Mouse (Mus musculus) spleen, adult 18-20 months (tissue): ENCODE data around the gene Trim8.
A peak's percentile ranks its signal among the peaks of the same experiment; 100 is the strongest.

Experiments used
- DNase-seq, 2 experiments: peaks; one replicate each; pipeline ENCODE4 v3.0.0; 2022; ENCODE audit warnings: mixed read lengths in 2 of 2

Trim8 gene

GRCm38 (mm10) chr19:46506372-46506717 is 4.8 kb downstream of the Trim8 start:
- DNase-seq, result no peak

DNA sequence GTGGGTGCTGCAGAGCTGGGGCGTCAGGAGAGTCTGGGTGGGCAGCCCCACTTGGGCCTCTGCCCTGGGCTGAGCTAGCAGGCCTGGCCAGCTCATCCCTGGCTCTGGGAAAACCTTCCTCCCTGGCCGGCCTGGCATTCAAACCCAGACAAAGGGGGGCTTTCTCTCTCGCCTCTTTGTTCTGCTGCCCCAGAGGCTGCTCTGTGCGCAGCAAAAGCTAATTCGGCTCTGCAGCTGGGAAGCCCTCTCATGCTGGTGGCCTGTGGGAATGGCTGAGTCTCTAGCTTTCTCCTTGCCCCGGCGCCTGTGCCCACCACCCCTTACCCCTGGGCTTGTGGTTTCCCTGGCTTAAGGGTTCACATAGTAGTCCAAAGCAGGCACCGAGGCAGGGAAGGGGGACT is 5.7 kb downstream of the Trim8 start:
- DNase-seq, result peak in 1 of 2 experiments; percentile 5

DNA sequence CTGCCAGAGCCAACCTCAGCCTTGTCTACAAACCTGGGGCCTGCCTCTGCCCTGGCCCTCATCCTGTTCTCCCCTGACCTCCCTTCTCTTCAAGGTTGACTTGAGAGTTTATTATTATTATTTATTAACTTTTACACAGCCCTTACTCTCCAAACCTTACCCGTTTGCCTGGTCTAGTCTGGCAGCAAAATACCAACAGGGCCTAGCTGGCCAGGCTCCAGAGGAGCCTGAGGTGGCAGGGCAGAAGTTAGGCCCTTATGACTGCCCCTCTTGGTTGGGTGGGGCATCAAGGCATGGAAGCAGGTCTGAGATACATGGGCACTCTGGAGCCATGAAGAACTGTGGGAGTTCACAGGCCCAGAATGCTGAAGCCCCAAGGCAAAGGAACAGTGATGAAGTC is 6.3 kb downstream of the Trim8 start:
- no peak for DNase-seq

- DNase-seq, result peak in 1 of 2 experiments; percentile 5
Measured at GRCm38 (mm10) chr19:46508738-46509137, 7.2 kb downstream of the Trim8 start.

DNA sequence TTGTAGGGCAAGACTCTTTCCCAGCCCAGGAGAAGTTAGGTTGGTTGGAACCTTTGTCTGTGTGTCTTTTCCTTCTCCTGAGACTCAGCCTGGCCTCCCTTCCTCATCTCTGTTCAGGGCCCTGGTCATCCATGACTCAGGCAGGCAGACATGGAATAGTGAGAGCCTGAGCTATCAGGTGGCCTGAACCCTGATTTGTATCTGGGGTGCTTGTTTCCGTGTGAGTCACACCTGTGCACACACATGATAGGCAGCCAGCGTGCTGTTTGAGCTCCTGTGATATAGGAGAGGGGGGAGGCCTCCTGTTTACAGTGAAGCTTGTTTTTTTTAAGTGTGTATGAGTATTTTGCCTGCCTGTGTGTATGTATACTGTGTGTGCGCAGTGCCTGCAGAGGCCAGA is 7.7 kb downstream of the Trim8 start:
- no peak for DNase-seq

GRCm38 (mm10) chr19:46509736-46510135 is 8.2 kb downstream of the Trim8 start:
- no peak for DNase-seq

DNA sequence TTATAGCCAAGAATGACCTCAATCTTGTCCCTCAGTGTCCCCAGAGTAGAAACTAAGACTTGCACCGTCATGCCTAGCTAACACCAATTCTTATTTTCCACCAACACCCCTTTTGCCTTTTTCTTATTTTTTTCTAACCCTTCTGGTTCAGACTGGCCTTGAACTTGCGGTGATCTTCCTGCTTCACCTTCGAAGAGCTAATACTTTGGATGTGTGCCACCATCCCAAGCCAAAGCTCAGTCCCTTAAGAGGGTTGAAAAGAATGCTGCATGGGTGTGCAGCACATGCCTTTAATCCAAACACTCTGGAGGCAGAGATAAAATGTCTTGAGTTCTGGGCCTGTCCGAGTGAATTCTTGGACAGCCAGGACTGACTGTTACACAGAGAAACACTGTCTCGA is 8.9 kb downstream of the Trim8 start:
- no peak for DNase-seq

GRCm38 (mm10) chr19:46510824-46511223 is 9.3 kb downstream of the Trim8 start:
- DNase-seq, result no peak

- no peak for DNase-seq
Measured at GRCm38 (mm10) chr19:46511263-46511662, 9.8 kb downstream of the Trim8 start.

DNA sequence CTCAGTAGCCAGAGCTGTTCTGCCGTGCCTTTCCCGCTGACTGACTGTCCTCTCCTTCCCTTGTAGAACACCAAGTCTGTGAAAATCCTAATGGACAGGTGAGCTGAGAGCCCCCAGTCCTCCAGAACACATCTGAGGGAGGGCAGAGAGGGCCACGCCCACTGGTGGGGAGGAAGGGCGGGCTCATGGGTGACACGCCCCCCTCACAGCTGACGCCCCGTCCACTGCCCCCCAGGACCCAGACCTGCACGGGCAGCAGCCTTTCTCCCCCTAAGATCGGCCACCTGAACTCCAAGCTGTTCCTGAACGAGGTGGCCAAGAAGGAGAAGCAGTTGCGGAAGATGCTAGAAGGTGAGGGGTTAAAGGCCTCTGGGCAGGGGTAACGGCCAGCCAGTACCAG is 12.9 kb downstream of the Trim8 start:
- DNase-seq, result no peak

DNA sequence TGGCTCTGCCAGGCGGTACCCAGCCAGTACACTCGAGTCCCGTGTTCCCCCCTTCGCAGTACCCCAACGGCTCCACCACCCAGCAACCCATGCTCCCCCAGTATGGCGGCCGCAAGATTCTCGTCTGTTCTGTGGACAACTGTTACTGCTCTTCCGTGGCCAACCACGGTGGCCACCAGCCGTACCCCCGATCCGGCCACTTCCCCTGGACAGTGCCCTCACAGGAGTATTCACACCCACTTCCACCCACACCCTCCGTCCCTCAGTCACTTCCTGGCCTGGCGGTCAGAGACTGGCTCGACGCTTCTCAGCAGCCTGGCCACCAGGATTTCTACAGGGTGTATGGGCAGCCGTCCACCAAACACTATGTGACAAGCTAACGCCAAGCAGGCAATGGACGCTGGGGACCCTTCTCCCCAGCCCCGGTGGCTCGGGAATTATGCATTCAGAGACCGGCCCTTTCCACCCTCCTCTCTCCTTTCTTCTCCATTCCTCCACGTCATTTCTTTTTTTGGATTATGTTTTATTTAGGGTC is 13.9 kb downstream of the Trim8 start:
- DNase-seq, result no peak

DNA sequence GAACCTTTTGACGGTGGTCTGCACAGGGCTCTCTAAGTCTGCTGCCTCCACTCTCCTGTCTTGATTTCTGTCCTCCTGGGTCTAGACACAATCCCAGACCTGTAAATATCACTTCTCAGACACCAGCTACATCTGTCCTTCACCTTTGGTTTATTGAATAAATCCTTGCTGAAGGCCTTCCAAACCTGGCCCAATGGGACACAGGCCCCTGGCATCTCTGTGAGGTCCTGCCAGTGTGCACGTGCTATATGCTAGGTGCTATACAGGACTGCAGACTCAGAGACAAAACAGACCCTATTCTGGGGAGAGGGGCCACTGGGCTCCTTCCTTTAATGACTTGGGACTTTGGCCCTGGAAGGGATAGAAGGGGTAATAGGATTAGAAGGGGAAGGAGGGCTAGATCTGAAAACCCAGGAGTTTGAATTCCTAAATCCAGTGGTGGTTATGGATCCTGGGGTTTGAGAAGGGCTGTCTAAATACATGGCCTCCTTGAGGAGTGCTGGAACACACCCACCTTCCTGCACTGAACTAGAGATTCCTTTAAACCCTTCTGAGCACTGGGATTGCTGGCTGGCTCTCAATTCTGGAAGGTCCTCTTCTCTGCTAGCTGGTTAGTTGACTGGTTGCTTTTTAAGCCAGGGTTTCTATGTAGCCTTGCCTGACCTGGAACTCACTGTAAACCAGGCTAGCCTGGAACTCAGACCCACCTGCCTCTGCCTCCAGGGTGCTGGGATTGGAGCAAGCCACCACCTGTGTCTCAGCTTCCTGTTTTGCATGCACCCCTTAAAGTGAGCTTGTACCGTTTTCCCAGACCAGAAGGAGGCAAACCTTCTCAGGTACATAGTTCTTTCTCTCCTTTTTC is 15.4 kb downstream of the Trim8 start:
- DNase-seq, result no peak

GRCm38 (mm10) chr19:46517529-46518351 is 16.2 kb downstream of the Trim8 start:
- DNase-seq, result no peak

GRCm38 (mm10) chr19:46518352-46518787 is 16.9 kb downstream of the Trim8 start:
- peak in 1 of 2 experiments; percentile 41 for DNase-seq

- DNase-seq, result no peak
Measured at GRCm38 (mm10) chr19:46518828-46519621, 17.5 kb downstream of the Trim8 start.

GRCm38 (mm10) chr19:46521698-46522097 is 20.2 kb downstream of the Trim8 start:
- no peak for DNase-seq

DNA sequence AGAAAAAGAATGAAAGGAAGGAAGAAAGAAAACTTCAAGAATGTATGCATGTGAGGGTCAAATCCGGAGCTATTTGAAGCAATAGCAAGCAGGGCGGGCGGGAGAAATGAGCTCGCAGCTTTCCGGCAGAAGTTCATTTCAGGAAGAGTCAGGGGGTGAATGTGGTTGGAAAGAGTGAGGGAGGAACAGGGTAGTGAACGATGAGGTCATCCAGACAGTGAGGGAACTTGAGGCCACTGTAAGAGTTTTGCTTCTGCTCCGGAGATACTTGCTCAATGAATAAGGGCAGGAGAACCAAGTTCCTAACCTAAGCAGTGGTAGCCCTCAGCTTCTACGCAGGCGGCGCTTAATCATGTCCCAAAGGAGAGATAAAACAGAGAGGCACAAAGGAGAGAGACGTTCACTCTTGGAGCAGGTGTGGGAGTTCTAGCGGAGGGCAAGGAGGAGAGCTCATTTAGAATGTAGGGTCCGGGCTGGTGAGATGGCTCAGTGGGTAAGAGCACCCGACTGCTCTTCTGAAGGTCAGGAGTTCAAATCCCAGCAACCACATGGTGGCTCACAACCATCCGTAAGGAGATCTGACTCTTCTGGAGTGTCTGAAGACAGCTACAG is 21.0 kb downstream of the Trim8 start:
- DNase-seq, result no peak

- no peak for DNase-seq
Measured at GRCm38 (mm10) chr19:46523131-46523479, 21.6 kb downstream of the Trim8 start.

DNA sequence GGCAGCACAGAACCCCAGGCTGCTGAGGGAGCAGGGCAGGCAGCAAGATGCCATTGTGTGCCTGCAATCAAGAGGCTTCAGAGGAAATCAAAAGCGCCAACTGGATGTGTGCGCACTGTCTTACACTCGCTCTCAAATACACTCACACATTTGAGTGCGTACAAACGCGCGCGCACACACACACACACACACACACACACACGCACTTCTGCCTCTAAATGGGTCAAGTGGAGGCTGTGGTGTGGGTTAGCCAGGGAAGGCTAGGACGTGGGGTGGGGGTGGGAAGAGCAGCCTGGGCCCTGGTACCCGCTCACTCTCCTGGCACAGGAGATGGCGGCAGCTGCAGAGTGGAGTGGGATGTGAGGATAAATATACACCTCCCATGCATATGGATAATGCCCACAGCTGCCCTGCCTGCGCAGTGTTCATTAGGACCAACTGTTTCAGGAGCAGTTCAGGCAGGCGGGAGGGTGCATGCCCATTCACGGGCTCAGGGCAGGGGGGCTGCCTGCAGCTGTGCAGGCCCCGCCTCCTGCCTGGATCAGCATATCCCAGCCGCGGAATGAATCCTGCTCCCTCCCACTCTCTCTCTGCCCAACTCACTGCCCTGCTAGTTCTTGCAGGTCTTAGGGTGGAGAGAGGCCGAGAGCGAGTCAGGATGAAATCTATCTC is 22.1 kb downstream of the Trim8 start:
- no peak for DNase-seq

- no peak for DNase-seq
Measured at GRCm38 (mm10) chr19:46524152-46524544, 22.6 kb downstream of the Trim8 start.

DNA sequence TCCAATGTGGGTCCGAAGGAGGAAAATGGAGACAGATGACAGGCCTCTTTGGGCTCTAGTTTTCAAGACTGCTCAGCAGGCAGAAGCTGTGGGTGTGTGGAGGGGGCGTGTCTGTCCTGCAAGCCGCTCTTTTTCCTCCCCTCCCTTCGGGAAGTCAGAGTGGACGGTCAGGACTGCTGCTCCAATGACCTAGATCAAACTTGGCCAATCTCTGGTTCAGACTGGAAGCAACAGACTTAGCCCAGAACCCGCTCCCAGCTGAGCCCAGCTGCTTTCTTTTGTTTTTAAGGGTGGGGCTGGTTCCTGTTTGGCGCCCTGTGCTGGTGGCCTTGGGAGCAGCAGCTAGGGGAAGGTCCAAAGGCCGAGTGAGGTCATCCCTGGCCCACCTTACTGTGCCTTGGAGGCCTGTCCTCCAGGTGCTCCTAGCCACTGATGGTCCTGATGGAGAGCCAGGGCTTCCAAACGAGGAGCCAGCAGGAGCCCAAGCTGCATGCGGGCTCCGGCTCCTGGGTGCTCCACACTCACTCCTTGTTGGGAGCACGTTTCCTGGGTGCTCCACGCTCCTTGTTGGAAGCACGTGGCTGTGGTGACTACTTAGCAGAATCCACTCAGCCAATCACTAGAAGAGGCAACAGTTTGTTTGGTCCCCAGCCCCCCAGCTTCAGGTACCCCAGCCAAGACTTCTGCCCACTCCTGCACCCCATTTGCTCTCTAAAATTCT is 23.3 kb downstream of the Trim8 start:
- no peak for DNase-seq
